Mouse (Mus musculus) thymus, adult 2 months (tissue): ENCODE results near the gene Wwp2.

ENCODE experiments used
- CTCF ChIP-seq: fragments of 200-500 bp; IDR thresholded peaks from 2 replicates; pipeline ENCODE4 v1.5.1; 2012; ENCODE audit warnings: mild to moderate bottlenecking, control low read depth, low read length, moderate library complexity, borderline replicate concordance; ENCODE audit not compliant: control insufficient read depth, poor library complexity, insufficient read depth; ENCODE audit errors: extremely low read depth
- POLR2A ChIP-seq: fragments of 200-500 bp; IDR thresholded peaks from 2 replicates; pipeline ENCODE4 v1.6.1; 2012; ENCODE audit warnings: mild to moderate bottlenecking, low read length, control low read depth, moderate library complexity; ENCODE audit not compliant: control insufficient read depth, poor library complexity, insufficient read depth; ENCODE audit errors: extremely low read depth

DNA sequence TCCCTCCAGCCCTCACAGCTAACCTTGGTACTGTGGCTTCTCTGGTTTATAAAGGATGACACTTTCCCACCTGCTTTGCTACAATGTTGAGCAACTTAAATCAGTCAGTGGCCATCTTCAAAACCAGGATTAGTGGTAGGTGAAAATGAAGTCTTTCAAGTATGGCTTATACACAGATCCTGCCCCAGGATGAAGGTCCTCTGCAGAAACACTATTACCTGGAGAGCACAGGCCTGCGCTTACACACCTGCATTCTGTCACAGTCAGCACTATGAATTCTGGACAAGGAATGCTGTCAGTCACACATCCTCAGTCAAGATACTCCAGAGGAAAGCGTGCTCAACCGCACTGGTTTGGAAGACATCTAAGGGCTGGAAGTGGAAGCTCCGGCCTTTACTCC lies 145.4 kb downstream of the Wwp2 start:
- TF ChIP-seq CTCF (no peak), POLR2A (no peak)
